Mouse (Mus musculus) liver, postnatal 0 days (tissue): ENCODE measurements around the gene Snapc3. TPM values are rescaled to one million over a fixed set of nuclear protein-coding genes. Genes with fewer than 3 reads are reported as not detected.

Experiments
- ATAC-seq: fragments of 200-750 bp; cut with Nextera tagmentation; 2 replicates; pipeline ENCODE4 v1.8.0; 2017; ENCODE audit warnings: mild to moderate bottlenecking, moderate library complexity
- DNase-seq: peaks from one replicate; pipeline ENCODE4 v3.0.0-alpha.2; 2016
- H3K27ac ChIP-seq: fragments of 300-500 bp; sonication (generic); 2 replicates; pipeline ENCODE4 v1.5.1; 2014; ENCODE audit warnings: antibody characterized with exemption, moderate library complexity, mild to moderate bottlenecking, low read depth
- H3K27me3 ChIP-seq: fragments of 300-500 bp; sonication (generic); 2 replicates; pipeline ENCODE4 v1.6.1; 2014; ENCODE audit warnings: low read length, control low read depth, mixed read lengths; ENCODE audit not compliant: insufficient read depth
- H3K36me3 ChIP-seq: fragments of 300-500 bp; sonication (generic); replicated peaks from 2 replicates; pipeline ENCODE4 v1.6.1; 2014; ENCODE audit warnings: mild to moderate bottlenecking, control low read depth, low read length, moderate library complexity, mixed read lengths; ENCODE audit not compliant: insufficient read depth
- H3K4me1 ChIP-seq: fragments of 300-500 bp; sonication (generic); 2 replicates; pipeline ENCODE4 v1.6.1; 2014; ENCODE audit warnings: antibody characterized with exemption, mild to moderate bottlenecking, control low read depth; ENCODE audit not compliant: insufficient read depth
- H3K4me2 ChIP-seq: fragments of 300-500 bp; sonication (generic); 2 replicates; pipeline ENCODE4 v1.6.1; 2014; ENCODE audit warnings: low read depth, mild to moderate bottlenecking, low read length, moderate library complexity, mixed read lengths
- H3K4me3 ChIP-seq: fragments of 300-500 bp; sonication (generic); 2 replicates; pipeline ENCODE4 v1.5.1; 2014; ENCODE audit warnings: low read depth, low read length
- H3K9ac ChIP-seq: fragments of 300-500 bp; sonication (generic); replicated peaks from 2 replicates; pipeline ENCODE4 v1.6.1; 2014; ENCODE audit warnings: mild to moderate bottlenecking, moderate library complexity
- H3K9me3 ChIP-seq: fragments of 300-500 bp; sonication (generic); 2 replicates; pipeline ENCODE4 v1.6.1; 2016; ENCODE audit warnings: mild to moderate bottlenecking, control low read depth, low read length, mixed read lengths
- CTCF ChIP-seq: sonication (generic); IDR thresholded peaks from 2 replicates; pipeline ENCODE4 v1.5.1; 2016; ENCODE audit warnings: antibody characterized with exemption, low read depth
- EP300 ChIP-seq: IDR thresholded peaks from 2 replicates; pipeline ENCODE4 v1.6.1; 2016; ENCODE audit warnings: antibody characterized with exemption, low read depth, mild to moderate bottlenecking
- WGBS: fragments of 180-500 bp; shearing (Covaris S2); extraction: QIAGEN DNeasy Blood & Tissue Kit; methylation state at CpG from one replicate; pipeline ENCODE4 v1.1.7; 2014; ENCODE audit not compliant: insufficient replicate concordance; 5-methylcytosine and 5-hydroxymethylcytosine counted together
- polyA plus RNA-seq: library from polyadenylated mRNA; unstranded; fragments of >200 nt; fragmentation: Nextera tagmentation; extraction: Ambion mirVana; gene quantifications from 2 replicates; pipeline ENCODE4 v1.2.1, GENCODE M21; 2015

Gene Snapc3
- 6.7 and 7.2 TPM in 2 replicates for polyA plus RNA-seq

- H3K4me1 ChIP-seq: peaks cover 13% of the 10 kb centered on the region
- TF ChIP-seq EP300 (no peak; the same call in 1 of the 2 replicates), CTCF (no peak; the same call in 1 of the 2 replicates)
- H3K36me3 ChIP-seq: peaks cover 4% of the 10 kb centered on the region; the same call in 1 of the 2 replicates
- peak within 1 kb of the TSS; percentile 89 for H3K4me2 ChIP-seq
- H3K4me3 ChIP-seq: peak within 1 kb of the TSS; percentile 89
- DNase-seq (peak; percentile 97), ATAC-seq (peak; percentile 100)
- peak within 1 kb of the TSS; percentile 50 for H3K27ac ChIP-seq
- peak within 1 kb of the TSS; percentile 90 for H3K9ac ChIP-seq
- no peaks in the 10 kb centered on the region for H3K9me3 ChIP-seq
- 1% methylated on average over 41 of the region's 41 CpGs for WGBS
- no peaks in the 10 kb centered on the region for H3K27me3 ChIP-seq
Measured at GRCm38 (mm10) chr4:83417160-83417819, at the start of gene Snapc3. Gene Snapc3, plus strand, starts transcription at chr4:83417724.

GRCm38 (mm10) chr4:83373381-83373780 is 44.1 kb upstream of the Snapc3 start:
- Histone ChIP-seq H3K9me3 (no peaks in the 10 kb centered on the region), H3K4me3 (no peak overlapping the region), H3K4me2 (no peak overlapping the region), H3K4me1 (no peaks in the 10 kb centered on the region), H3K9ac (no peak overlapping the region), H3K36me3 (no peaks in the 10 kb centered on the region), H3K27me3 (no peaks in the 10 kb centered on the region), H3K27ac (no peak overlapping the region)
- TF ChIP-seq CTCF (no peak), EP300 (no peak)
- ATAC-seq (no peak), DNase-seq (no peak)
- WGBS: 52% methylated on average over 4 of the region's 4 CpGs

- no peak overlapping the region for H3K27ac ChIP-seq
- H3K4me3 ChIP-seq: no peak overlapping the region
- DNase-seq (no peak), ATAC-seq (no peak)
- no peaks in the 10 kb centered on the region for H3K27me3 ChIP-seq
- no peaks in the 10 kb centered on the region for H3K4me1 ChIP-seq
- WGBS: 60% methylated on average over 6 of the region's 6 CpGs
- no peak overlapping the region for H3K4me2 ChIP-seq
- TF ChIP-seq CTCF: no peak
- no peak for TF ChIP-seq EP300
- no peaks in the 10 kb centered on the region for H3K36me3 ChIP-seq
- H3K9ac ChIP-seq: no peak overlapping the region
- H3K9me3 ChIP-seq: no peaks in the 10 kb centered on the region
Measured at GRCm38 (mm10) chr4:83375650-83376049, 41.9 kb upstream of the Snapc3 start.

DNA sequence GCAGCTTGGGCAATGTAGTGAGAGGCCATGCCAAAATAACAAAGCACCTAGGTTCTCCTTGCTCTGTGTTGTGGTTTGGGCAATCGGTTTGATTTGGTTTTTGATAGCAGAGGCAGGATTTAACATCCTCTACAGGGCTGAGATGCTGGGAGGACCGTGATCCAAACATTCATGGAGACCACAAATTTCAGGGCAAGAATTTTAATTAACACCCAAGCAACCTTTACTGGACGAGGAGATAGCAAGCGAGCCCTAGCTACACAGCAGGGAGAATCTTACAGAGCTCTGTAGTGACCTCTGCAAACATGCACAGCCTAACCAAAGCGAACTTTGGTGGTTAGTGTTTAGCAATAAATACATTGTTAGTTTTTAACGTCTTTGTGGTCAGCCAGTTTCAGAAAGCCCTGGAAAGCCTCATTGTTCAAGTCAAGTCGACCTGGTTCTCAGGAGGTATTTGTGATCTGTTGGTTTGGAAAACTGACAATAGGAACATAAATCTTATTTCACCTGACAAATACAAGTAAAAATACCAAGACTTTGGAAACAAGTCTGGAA is 41.0 kb upstream of the Snapc3 start:
- ATAC-seq: no peak
- Histone ChIP-seq H3K9me3 (no peaks in the 10 kb centered on the region), H3K4me2 (no peak overlapping the region), H3K9ac (no peak overlapping the region), H3K27me3 (no peaks in the 10 kb centered on the region), H3K4me3 (no peak overlapping the region), H3K4me1 (no peaks in the 10 kb centered on the region), H3K36me3 (no peaks in the 10 kb centered on the region), H3K27ac (no peak overlapping the region)
- TF ChIP-seq EP300 (no peak), CTCF (no peak)
- DNase-seq: no peak
- WGBS: 39% methylated on average over 7 of the region's 7 CpGs

GRCm38 (mm10) chr4:83379036-83379435 is 38.5 kb upstream of the Snapc3 start:
- Histone ChIP-seq H3K27me3 (no peaks in the 10 kb centered on the region), H3K9me3 (no peaks in the 10 kb centered on the region), H3K4me1 (no peaks in the 10 kb centered on the region), H3K36me3 (no peaks in the 10 kb centered on the region), H3K4me3 (no peak overlapping the region), H3K4me2 (no peak overlapping the region), H3K9ac (no peak overlapping the region), H3K27ac (no peak overlapping the region)
- DNase-seq (no peak), ATAC-seq (no peak)
- no peak for TF ChIP-seq EP300

- no peak for ATAC-seq
- WGBS: 77% methylated on average over 6 of the region's 6 CpGs
- TF ChIP-seq EP300: no peak
- no peak for TF ChIP-seq CTCF
Measured at GRCm38 (mm10) chr4:83379746-83380145, 37.8 kb upstream of the Snapc3 start.

GRCm38 (mm10) chr4:83380266-83380665 is 37.3 kb upstream of the Snapc3 start:
- Histone ChIP-seq H3K9me3 (no peaks in the 10 kb centered on the region), H3K4me3 (no peak overlapping the region), H3K36me3 (no peaks in the 10 kb centered on the region), H3K4me2 (no peak overlapping the region), H3K4me1 (no peaks in the 10 kb centered on the region), H3K27me3 (no peaks in the 10 kb centered on the region), H3K9ac (no peak overlapping the region), H3K27ac (no peak overlapping the region)
- no peak for ATAC-seq
- no peak for TF ChIP-seq CTCF
- TF ChIP-seq EP300: no peak
- no peak for DNase-seq
- WGBS: 66% methylated on average over 4 of the region's 4 CpGs

More at GRCm38 (mm10) chr4:83379746-83380145, 37.8 kb upstream of the Snapc3 start:
- H3K4me2 ChIP-seq: no peak overlapping the region
- no peak for DNase-seq
- H3K27me3 ChIP-seq: no peaks in the 10 kb centered on the region
- H3K4me3 ChIP-seq: no peak overlapping the region
- no peak overlapping the region for H3K9ac ChIP-seq
- H3K4me1 ChIP-seq: no peaks in the 10 kb centered on the region
- no peaks in the 10 kb centered on the region for H3K36me3 ChIP-seq
- H3K9me3 ChIP-seq: no peaks in the 10 kb centered on the region
- no peak overlapping the region for H3K27ac ChIP-seq
